Mouse (Mus musculus) central nervous system, embryonic 18 days (tissue): ENCODE data around the gene Resf1. TPM values are rescaled to one million over a fixed set of nuclear protein-coding genes. Genes with fewer than 3 reads are reported as not detected.

Experiments
- polyA plus RNA-seq: library from polyadenylated mRNA; depleted of rRNA; stranded (reverse); fragments of >200 nt; gene quantifications from 2 replicates; pipeline ENCODE4 v1.2.3, GENCODE M21; 2012; rRNA removed

Resf1 gene
- 8.3 TPM in 2 replicates for polyA plus RNA-seq

GRCm38 (mm10) chr6:149308956-149309932 is at the start of gene Resf1:
Gene Resf1 (plus strand): TSS chr6:149309414.

Other genes starting within 250 kb of the Resf1 start
- 11.2 and 11.6 TPM in 2 replicates for gene Dennd5b, start 207.7 kb upstream of the Resf1 start, polyA plus RNA-seq
- not detected in 2 replicates for gene Gm10203, start 179.2 kb upstream of the Resf1 start, polyA plus RNA-seq
- gene Etfbkmt, start 169.6 kb upstream of the Resf1 start, polyA plus RNA-seq = 5.0 and 6.9 TPM in 2 replicates
- 68.6 and 80.0 TPM in 2 replicates for gene Amn1, start 120.7 kb upstream of the Resf1 start, polyA plus RNA-seq
- 14.3 and 17.3 TPM in 2 replicates for gene Bicd1, start 99.5 kb downstream of the Resf1 start, polyA plus RNA-seq